Mouse (Mus musculus): ENCODE measurements around the gene Epc2. TPM values are rescaled to one million over a fixed set of nuclear protein-coding genes. Genes with fewer than 3 reads are reported as not detected.

The Epc2 gene
- polyA plus RNA-seq, 1 experiment from 2014 or later = 5.9 TPM

DNA sequence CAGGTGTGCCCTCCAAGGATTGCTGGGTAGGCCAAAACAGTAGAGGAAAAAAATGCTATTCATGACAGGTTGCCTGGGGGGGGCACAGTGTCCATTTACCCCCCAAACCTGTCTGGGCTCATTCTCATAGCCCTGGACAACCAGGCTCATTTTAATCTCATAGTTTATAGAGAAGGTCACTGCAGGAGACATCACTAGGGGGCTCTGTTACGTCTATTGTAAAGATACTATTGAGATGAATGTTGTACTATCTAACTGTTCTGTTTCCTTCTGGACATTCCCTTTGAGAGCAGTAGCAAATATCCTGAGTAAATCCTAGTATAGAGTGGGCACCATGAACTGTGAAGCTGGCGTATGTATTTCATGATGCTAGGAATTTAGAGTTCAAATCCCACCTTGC, 5.0 kb upstream of the Epc2 start:
- H3K4me3 ChIP-seq (replicated peaks) = no peak overlapping the region
- no peaks in the 10 kb centered on the region for H3K36me3 ChIP-seq
- no peak for ATAC-seq (ENCODE audit: insufficient number of reproducible peaks, low FRiP score, low TSS enrichment, low read depth)
- no peak overlapping the region for H3K4me2 ChIP-seq (replicated peaks)
- H3K4me1 ChIP-seq = peaks cover 7% of the 10 kb centered on the region; the same call in 1 of the 2 replicates
- H3K9ac ChIP-seq = no peak overlapping the region
- 75% methylated on average over 2 of the region's 2 CpGs for WGBS
- H3K27me3 ChIP-seq = no peaks in the 10 kb centered on the region
- H3K9me3 ChIP-seq (replicated peaks) = no peaks in the 10 kb centered on the region
- no peak overlapping the region for H3K27ac ChIP-seq (replicated peaks)

DNA sequence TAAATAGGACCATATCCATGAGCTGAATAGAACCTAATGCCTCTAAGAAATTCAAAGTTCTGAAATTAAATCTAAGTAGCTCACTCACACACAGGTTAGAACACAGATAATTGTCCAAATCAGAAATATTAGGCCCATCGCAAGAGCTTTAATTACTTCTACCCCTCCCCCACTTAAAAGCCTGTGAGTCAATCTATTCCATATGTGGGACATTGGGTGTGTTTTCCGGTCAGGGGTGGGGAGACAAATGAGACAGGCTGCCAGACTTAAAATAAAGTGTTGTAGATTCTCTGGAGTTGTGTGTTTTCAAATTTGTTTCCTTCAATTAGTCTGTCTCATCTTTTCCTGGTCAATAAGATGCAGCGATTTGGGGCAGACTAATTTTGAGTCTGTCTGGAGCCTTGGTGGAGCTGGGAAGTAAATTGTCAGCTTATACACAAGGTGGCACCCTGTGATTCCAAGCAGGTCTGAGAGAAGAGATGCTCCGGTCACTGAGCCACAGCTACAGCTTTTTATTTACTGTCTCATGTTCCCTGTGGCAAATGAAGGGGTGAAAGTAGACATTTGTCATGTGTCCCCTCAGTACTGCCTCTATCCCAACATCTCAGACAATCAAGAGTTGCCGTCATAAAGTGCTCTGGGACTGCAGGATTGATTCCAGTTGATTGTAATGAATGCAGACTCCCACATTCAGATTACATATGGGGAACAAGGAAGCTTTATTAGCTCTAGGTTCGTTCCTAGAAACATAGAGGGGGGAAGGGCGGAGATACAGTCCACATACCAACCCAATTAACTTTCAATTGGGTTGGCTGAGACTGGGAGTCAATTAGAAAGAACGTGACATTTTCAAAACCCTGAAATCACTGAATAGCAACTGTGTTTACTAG, 3.5 kb upstream of the Epc2 start:
- WGBS = 17% methylated on average over 8 of the region's 8 CpGs
- no peak overlapping the region for H3K4me2 ChIP-seq (replicated peaks)
- no peaks in the 10 kb centered on the region for H3K9me3 ChIP-seq (replicated peaks)
- no peak overlapping the region for H3K9ac ChIP-seq
- H3K4me1 ChIP-seq = peaks cover 7% of the 10 kb centered on the region; the same call in 1 of the 2 replicates
- no peak overlapping the region for H3K4me3 ChIP-seq (replicated peaks)
- no peak overlapping the region for H3K27ac ChIP-seq (replicated peaks)
- H3K27me3 ChIP-seq = no peaks in the 10 kb centered on the region
- no peaks in the 10 kb centered on the region for H3K36me3 ChIP-seq
- no peak for ATAC-seq (ENCODE audit: insufficient number of reproducible peaks, low FRiP score, low TSS enrichment, low read depth)

DNA sequence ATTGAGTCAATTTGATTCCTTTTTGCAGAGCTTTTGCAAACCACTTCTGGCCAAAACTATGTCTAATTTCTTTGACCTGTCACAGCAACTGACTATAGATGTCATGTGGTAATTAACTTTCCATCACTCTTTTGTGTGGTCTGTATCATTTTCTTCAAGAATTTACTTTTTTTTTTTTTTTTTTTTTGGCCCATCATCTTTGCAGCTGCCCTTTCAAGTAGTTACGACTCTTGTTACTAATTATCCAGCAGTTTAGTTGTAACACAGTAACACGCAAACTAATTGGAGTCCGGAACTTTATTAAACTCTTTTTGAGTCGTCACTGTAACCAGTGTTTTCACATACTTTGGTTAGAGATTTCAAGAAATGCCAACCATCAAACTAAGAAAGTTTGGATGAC, 819 bp upstream of the Epc2 start:
- 8% methylated on average over 4 of the region's 4 CpGs for WGBS
- H3K27ac ChIP-seq (replicated peaks) = no peak overlapping the region
- H3K36me3 ChIP-seq = no peaks in the 10 kb centered on the region
- peak overlapping the region; percentile 76; the same call in 1 of the 2 replicates for H3K9ac ChIP-seq
- H3K4me1 ChIP-seq = peaks cover 10% of the 10 kb centered on the region; the same call in 1 of the 2 replicates
- H3K4me3 ChIP-seq (replicated peaks) = peak overlapping the region; percentile 59
- peak overlapping the region; percentile 84 for H3K4me2 ChIP-seq (replicated peaks)
- no peaks in the 10 kb centered on the region for H3K9me3 ChIP-seq (replicated peaks)
- no peak for ATAC-seq (ENCODE audit: insufficient number of reproducible peaks, low FRiP score, low TSS enrichment, low read depth)
- no peaks in the 10 kb centered on the region for H3K27me3 ChIP-seq

DNA sequence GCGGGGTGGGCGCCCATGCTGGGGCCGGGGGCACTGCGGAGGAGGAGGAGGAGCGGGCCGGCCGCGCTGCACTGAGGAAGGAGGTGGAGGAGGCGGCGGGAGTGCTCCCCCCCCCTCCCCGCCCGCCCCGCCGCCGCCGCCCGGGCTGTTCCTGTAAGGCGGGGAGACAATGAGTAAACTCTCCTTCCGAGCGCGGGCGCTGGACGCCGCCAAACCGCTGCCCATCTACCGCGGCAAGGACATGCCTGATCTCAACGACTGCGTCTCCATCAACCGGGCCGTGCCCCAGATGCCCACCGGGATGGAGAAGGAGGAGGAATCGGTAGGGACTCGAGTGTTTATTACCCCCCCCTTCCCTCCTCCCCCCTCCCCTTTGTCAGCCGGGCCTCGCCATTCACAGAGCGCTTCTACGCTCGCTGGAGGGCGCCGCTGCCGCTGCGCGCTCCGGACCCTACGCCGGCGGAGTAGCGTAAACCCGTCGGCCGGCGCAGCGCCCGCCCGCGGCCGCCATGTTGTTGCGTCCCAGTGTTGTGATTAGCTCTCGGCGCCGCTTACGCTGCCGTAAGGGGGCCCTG, 438 bp downstream of the Epc2 start:
- H3K36me3 ChIP-seq = no peaks in the 10 kb centered on the region
- H3K4me1 ChIP-seq = peaks cover 10% of the 10 kb centered on the region; the same call in 1 of the 2 replicates
- H3K4me3 ChIP-seq (replicated peaks) = peak overlapping the region; percentile 59
- no peaks in the 10 kb centered on the region for H3K9me3 ChIP-seq (replicated peaks)
- peak overlapping the region; percentile 99 for H3K27ac ChIP-seq (replicated peaks)
- peak; percentile 93 for ATAC-seq (ENCODE audit: insufficient number of reproducible peaks, low FRiP score, low TSS enrichment, low read depth)
- peak overlapping the region; percentile 76 for H3K9ac ChIP-seq
- H3K4me2 ChIP-seq (replicated peaks) = peak overlapping the region; percentile 70
- no peaks in the 10 kb centered on the region for H3K27me3 ChIP-seq
- WGBS = under 1% methylated on average over 53 of the region's 64 CpGs

DNA sequence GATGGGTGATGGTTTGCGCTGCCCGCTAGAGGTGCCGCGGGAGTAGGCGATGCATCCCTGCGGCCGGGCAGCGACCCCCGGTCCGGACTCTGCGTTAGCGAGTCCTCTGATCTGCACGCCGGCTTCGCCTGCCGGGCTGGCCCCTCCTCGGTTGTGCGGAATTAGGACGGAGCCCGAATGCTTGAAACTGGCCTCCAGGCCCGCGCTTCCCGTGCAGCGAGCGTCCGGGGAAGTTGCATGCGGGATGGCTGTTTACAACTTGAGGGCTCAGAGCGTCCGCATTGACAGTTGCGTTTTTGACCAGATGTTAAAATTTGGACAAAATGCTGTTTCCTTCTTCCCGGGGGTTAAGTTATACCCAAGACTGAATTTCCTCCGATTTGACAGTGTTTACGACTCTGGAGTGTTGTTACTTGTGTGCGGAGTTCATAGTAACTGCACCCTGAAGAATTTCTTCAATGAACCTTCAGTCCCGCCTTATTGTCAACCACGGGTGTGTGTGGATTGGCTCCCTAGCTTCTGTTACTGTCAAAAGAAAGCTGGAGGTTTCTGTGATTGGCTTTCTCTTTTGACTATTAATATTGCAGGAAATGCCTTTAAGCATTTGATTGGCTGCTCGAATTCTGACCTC, 1.3 kb downstream of the Epc2 start:
- WGBS = under 1% methylated on average over 37 of the region's 37 CpGs

DNA sequence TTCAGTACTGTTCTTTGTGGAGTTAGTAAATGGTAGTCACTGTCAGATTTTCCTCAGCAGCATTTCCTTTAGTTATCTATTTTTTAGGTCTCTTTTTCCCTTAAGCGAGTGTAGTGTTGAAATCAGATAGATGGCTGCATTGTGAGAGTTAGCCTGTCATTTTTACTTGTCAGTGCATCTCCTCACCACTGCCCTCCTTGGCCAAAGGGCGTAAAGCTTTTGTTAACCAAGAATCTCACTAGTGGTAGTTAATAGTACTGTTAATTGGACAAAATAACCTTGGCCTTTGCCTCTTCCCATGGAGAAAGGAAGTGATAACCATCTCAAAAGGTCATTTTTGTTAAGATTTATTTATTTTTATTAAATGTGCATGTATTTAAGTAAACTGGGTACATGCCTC, 6.5 kb downstream of the Epc2 start:
- Histone ChIP-seq H3K27me3 (no peaks in the 10 kb centered on the region), H3K36me3 (no peaks in the 10 kb centered on the region), H3K4me3 (replicated peaks) (no peak overlapping the region), H3K9me3 (replicated peaks) (no peaks in the 10 kb centered on the region), H3K27ac (replicated peaks) (no peak overlapping the region), H3K9ac (no peak overlapping the region), H3K4me2 (replicated peaks) (no peak overlapping the region), H3K4me1 (0 out of 2 replicates have a peak, but pooled peaks cover 3% of the 10 kb centered on the region)
- 84% methylated on average over 2 of the region's 2 CpGs for WGBS
- ATAC-seq (ENCODE audit: insufficient number of reproducible peaks, low FRiP score, low TSS enrichment, low read depth) = no peak

More for the DNA sequence above, 1.3 kb downstream of the Epc2 start:
- Histone ChIP-seq H3K4me2 (replicated peaks) (peak overlapping the region; percentile 70), H3K36me3 (no peaks in the 10 kb centered on the region), H3K27me3 (no peaks in the 10 kb centered on the region), H3K4me1 (peaks cover 10% of the 10 kb centered on the region; the same call in 1 of the 2 replicates), H3K9me3 (replicated peaks) (no peaks in the 10 kb centered on the region), H3K4me3 (replicated peaks) (peak overlapping the region; percentile 59), H3K27ac (replicated peaks) (peak overlapping the region; percentile 99), H3K9ac (peak overlapping the region; percentile 76)
- peak; percentile 56; the same call in 1 of the 2 replicates for ATAC-seq (ENCODE audit: insufficient number of reproducible peaks, low FRiP score, low TSS enrichment, low read depth)

DNA sequence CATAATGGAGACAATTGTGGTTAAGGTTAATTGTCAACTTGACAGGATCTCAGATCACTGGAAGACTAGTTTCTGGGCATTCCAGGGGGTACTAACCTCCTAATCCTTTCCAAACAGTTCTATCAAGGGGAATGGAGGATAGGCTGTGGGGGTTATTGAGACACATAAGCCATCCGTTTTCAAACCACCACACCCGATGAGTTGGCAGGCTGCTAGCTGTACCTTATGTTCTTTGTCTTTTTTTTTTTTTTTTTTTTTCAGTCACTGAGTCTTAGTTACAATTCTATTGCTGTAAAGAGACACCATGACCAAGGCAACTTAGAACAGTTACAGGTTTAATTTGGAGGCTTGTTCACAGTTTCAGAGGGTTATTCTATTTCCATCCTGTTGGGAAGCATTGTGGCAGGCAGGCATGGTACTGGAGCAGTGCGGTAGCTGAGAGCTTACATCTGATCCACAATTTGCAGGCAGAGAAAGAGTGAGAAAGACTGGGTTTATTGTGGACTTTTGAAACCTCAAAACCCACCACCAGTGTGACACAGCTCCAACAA, 14.5 kb downstream of the Epc2 start:
- no peak for ATAC-seq (ENCODE audit: insufficient number of reproducible peaks, low FRiP score, low TSS enrichment, low read depth)

DNA sequence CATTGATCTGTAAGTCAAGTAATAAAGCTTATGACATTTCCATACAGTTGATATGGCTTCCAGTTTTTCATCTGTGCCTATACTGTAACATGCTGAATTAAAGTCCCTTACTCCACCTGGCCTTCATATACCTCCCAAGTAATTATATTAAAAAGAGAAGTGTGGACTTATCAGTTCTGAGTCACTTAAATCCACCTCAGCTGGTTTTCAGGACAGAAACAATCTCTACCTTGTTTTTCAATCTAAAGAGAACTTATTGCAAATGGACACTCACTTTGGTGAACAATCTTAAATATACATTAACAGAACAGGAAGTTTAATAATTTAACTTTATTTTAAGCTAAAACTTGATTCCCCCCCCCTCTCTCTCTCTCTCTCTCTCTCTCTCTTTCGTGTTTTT, 15.8 kb downstream of the Epc2 start:
- Histone ChIP-seq H3K9me3 (replicated peaks) (no peaks in the 10 kb centered on the region), H3K4me1 (no peaks in the 10 kb centered on the region), H3K4me3 (replicated peaks) (no peak overlapping the region), H3K4me2 (replicated peaks) (no peak overlapping the region), H3K9ac (no peak overlapping the region), H3K36me3 (no peaks in the 10 kb centered on the region), H3K27ac (replicated peaks) (no peak overlapping the region), H3K27me3 (no peaks in the 10 kb centered on the region)
- ATAC-seq (ENCODE audit: insufficient number of reproducible peaks, low FRiP score, low TSS enrichment, low read depth) = no peak
- WGBS = 76% methylated on average over 1 of the region's 1 CpGs

More for the DNA sequence above, 14.5 kb downstream of the Epc2 start:
- H3K4me1 ChIP-seq = no peaks in the 10 kb centered on the region
- no peaks in the 10 kb centered on the region for H3K9me3 ChIP-seq (replicated peaks)
- 67% methylated on average over 3 of the region's 3 CpGs for WGBS
- no peaks in the 10 kb centered on the region for H3K36me3 ChIP-seq
- no peak overlapping the region for H3K9ac ChIP-seq
- no peak overlapping the region for H3K27ac ChIP-seq (replicated peaks)
- no peak overlapping the region for H3K4me2 ChIP-seq (replicated peaks)
- H3K27me3 ChIP-seq = no peaks in the 10 kb centered on the region
- no peak overlapping the region for H3K4me3 ChIP-seq (replicated peaks)

DNA sequence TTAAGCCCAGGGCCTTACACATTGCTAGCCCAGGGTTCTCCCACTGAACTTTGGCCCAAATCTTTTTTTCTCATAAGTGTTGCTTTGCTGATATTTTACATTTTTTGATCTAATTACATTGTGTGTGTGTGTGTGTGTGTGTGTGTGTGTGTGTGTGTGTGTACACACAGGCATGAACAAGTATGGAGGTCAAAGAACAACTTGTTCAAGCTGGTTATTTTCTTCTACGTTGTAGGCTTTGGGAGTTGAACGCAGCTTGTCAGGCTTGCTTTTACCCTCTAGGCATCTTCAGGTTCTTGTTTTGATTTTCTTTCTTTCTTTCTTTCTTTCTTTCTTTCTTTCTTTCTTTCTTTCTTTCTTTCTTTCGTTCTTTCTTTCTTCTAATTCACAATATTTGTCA, 19.9 kb downstream of the Epc2 start:
- no peak overlapping the region for H3K27ac ChIP-seq (replicated peaks)
- no peaks in the 10 kb centered on the region for H3K36me3 ChIP-seq
- H3K27me3 ChIP-seq = no peaks in the 10 kb centered on the region
- no peak overlapping the region for H3K4me2 ChIP-seq (replicated peaks)
- no peak overlapping the region for H3K9ac ChIP-seq
- 57% methylated on average over 3 of the region's 3 CpGs for WGBS
- H3K4me3 ChIP-seq (replicated peaks) = no peak overlapping the region
- ATAC-seq (ENCODE audit: insufficient number of reproducible peaks, low FRiP score, low TSS enrichment, low read depth) = no peak
- H3K9me3 ChIP-seq (replicated peaks) = no peaks in the 10 kb centered on the region
- no peaks in the 10 kb centered on the region; the same call in 1 of the 2 replicates for H3K4me1 ChIP-seq

DNA sequence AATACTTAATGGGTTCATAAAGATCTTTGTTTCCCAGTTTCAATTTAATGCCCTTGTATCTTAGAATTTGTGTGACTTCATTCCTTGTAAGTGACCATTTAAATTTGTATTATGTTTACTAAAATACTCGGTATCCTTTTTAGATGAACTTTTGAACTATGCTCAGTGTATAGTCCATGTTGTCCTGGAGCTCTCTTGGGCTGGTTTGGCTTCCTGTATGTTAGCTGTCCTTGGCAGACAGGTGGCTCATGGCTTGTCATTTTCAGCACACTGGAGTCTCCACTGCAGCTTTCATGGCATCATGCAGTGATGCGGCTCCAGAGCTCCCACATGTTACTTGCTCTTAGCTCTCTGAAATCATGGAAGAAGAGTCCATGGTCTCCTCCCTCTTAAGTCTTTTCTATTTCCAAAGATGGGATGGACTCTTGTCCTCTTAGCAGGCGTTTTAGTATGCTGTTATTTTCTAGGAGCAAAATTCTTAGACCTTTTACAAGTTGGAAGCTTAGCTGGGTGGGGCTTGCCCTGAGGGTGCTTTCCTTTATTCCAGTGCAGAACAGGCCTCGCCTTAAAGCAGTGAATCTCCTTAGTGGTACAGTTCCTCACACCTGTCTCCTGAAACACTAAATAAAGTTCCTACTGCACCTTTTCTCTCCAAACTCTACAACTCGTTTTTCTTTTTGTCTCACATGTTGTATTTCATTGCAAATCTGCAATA, 20.5 kb downstream of the Epc2 start:
- H3K4me2 ChIP-seq (replicated peaks) = no peak overlapping the region
- H3K9me3 ChIP-seq (replicated peaks) = no peaks in the 10 kb centered on the region
- no peaks in the 10 kb centered on the region for H3K36me3 ChIP-seq
- no peaks in the 10 kb centered on the region; the same call in 1 of the 2 replicates for H3K4me1 ChIP-seq
- 62% methylated on average over 5 of the region's 5 CpGs for WGBS
- H3K9ac ChIP-seq = no peak overlapping the region
- no peak overlapping the region for H3K27ac ChIP-seq (replicated peaks)
- no peaks in the 10 kb centered on the region for H3K27me3 ChIP-seq
- no peak for ATAC-seq (ENCODE audit: insufficient number of reproducible peaks, low FRiP score, low TSS enrichment, low read depth)
- H3K4me3 ChIP-seq (replicated peaks) = no peak overlapping the region

All from embryonic facial prominence, embryonic 15.5 days (tissue).